19 mouse cellular contexts compared by ENCODE assay signal in genomic region chr10:115980018-115980417, GRCm38 (mm10). TPM values are rescaled to one million over a fixed set of nuclear protein-coding genes. Genes with fewer than 3 reads are reported as not detected.
DNase-seq lines count a peak whose midpoint lies in the region; ATAC-seq and TF ChIP-seq lines count a peak whose summit lies in the region.
"Had no signal": no experiment of that assay in that cellular context is flagged by ENCODE, and none has a peak within 500 bp of the region (broad histone marks: within the 10 kb centered on the region; RNA-seq: fewer than 3 reads in every experiment).

No protein-coding gene starts in this region.

- H3K9me3 ChIP-seq in lung, embryonic 14.5 days (ENCODE audit: low read depth, low read length) = no peaks in the 10 kb centered on the region
- no peaks in the 10 kb centered on the region for H3K9me3 ChIP-seq in lung, embryonic 16.5 days (ENCODE audit: control insufficient read depth, low read length)

- no peak overlapping the region for H3K4me3 ChIP-seq in lung, embryonic 14.5 days (ENCODE audit: low read depth, low read length)
- no peak overlapping the region for H3K4me3 ChIP-seq in lung, embryonic 16.5 days (ENCODE audit: low read length)

- no peak overlapping the region for H3K9ac ChIP-seq in lung, embryonic 14.5 days
- no peak overlapping the region for H3K9ac ChIP-seq in lung, embryonic 16.5 days (ENCODE audit: low read length)

- peak; percentile 50 for DNase-seq in lung, embryonic 14.5 days
- DNase-seq in lung, postnatal 10 days = no peak
- DNase-seq in lung, postnatal 36 days = no peak
- DNase-seq: adrenal gland, adult 2 months; adrenal gland, adult 8-10 months; adrenal gland, postnatal 10 days; adrenal gland, postnatal 14 days; adrenal gland, postnatal 25 days; adrenal gland, postnatal 36 days; B cell, adult 2 months; cerebellum, adult 11 months; cerebellum, adult 11-12 months; cerebellum, adult 18-20 months had no signal

- no peak for TF ChIP-seq CTCF in lung, embryonic 14.5 days (IDR thresholded peaks at IDR 0.05; ENCODE audit: low read depth)

- no peak overlapping the region for H3K27ac ChIP-seq in lung, embryonic 14.5 days (ENCODE audit: low read depth)
- no peak overlapping the region for H3K27ac ChIP-seq in lung, embryonic 16.5 days (ENCODE audit: low read length)

- H3K27me3 ChIP-seq in lung, embryonic 14.5 days (ENCODE audit: insufficient read depth, low read length) = no peaks in the 10 kb centered on the region
- no peaks in the 10 kb centered on the region for H3K27me3 ChIP-seq in lung, embryonic 16.5 days (ENCODE audit: control insufficient read depth, insufficient read depth, low read depth, low read length)
- H3K27me3 ChIP-seq: CH12.LX had no signal

- no peaks in the 10 kb centered on the region for H3K36me3 ChIP-seq in lung, embryonic 14.5 days (ENCODE audit: insufficient read depth)
- no peaks in the 10 kb centered on the region for H3K36me3 ChIP-seq in lung, embryonic 16.5 days (ENCODE audit: control insufficient read depth, insufficient read depth, low read length)
- H3K36me3 ChIP-seq: G1E had no signal

- 39% methylated on average over 2 of the region's 2 CpGs for WGBS in lung, embryonic 14.5 days
- 38% methylated on average over 2 of the region's 2 CpGs for WGBS in lung, embryonic 16.5 days

- ATAC-seq in lung, embryonic 14.5 days (ENCODE audit: insufficient read depth) = no peak; the same call in 1 of the 2 replicates
- ATAC-seq in lung, embryonic 16.5 days (ENCODE audit: low read depth) = peak; percentile 66
- ATAC-seq: activated CD4-positive, CD25-positive, alpha-beta regulatory T cell, adult 4 months; CD4-positive, CD25-positive, alpha-beta regulatory T cell, adult 4 months; Patski had no signal

- no peaks in the 10 kb centered on the region for H3K4me1 ChIP-seq in lung, embryonic 14.5 days (ENCODE audit: insufficient read depth)
- no peaks in the 10 kb centered on the region for H3K4me1 ChIP-seq in lung, embryonic 16.5 days (replicated peaks; ENCODE audit: control insufficient read depth, insufficient read depth, low read length)

- H3K4me2 ChIP-seq in lung, embryonic 14.5 days = no peak overlapping the region
- no peak overlapping the region for H3K4me2 ChIP-seq in lung, embryonic 16.5 days (ENCODE audit: low read depth, low read length)

RNA-seq across cellular contexts. Expression of gene Ptprr, which starts 38.0 kb away (rescaled TPM):
- polyA plus RNA-seq in lung, embryonic 14.5 days (2014; fragmentation: Nextera tagmentation; extraction: Ambion mirVana) = 0.21 and 0.23 TPM in 2 replicates
- 0.45 and 0.62 TPM in 2 replicates for polyA plus RNA-seq in lung, embryonic 16.5 days (2015; fragmentation: Nextera tagmentation; extraction: Ambion mirVana)
- polyA plus RNA-seq: activated CD4-positive, CD25-positive, alpha-beta regulatory T cell, adult 4 months; G1E had no signal
